Mouse (Mus musculus): ENCODE data around the gene Gxylt1. TPM values are rescaled to one million over a fixed set of nuclear protein-coding genes. Genes with fewer than 3 reads are reported as not detected.
A peak's percentile ranks its signal among the peaks of the same experiment; 100 is the strongest.
"Not testable (repeated sequence)": the region's sequence is repeated elsewhere in the genome, so short reads cannot be mapped to it uniquely, and the experiment has no call there.

Gxylt1 gene
- polyA plus RNA-seq, 1 experiment from 2014 or later: 4.4 TPM

GRCm38 (mm10) chr15:93262274-93262673 is 12.7 kb downstream of the Gxylt1 start:
- no peaks in the 10 kb centered on the region for H3K27me3 ChIP-seq (replicated peaks)
- no peak overlapping the region for H3K27ac ChIP-seq (replicated peaks)
- no peak overlapping the region for H3K9ac ChIP-seq (replicated peaks)
- H3K9me3 ChIP-seq (replicated peaks): no peaks in the 10 kb centered on the region
- H3K4me1 ChIP-seq: no peaks in the 10 kb centered on the region
- H3K4me3 ChIP-seq (replicated peaks): no peak overlapping the region
- H3K4me2 ChIP-seq: no peak overlapping the region
- no peak for ATAC-seq (ENCODE audit: low FRiP score)
- H3K36me3 ChIP-seq: peaks cover 13% of the 10 kb centered on the region; the same call in 1 of the 2 replicates
- 85% methylated on average over 5 of the region's 5 CpGs for WGBS

DNA sequence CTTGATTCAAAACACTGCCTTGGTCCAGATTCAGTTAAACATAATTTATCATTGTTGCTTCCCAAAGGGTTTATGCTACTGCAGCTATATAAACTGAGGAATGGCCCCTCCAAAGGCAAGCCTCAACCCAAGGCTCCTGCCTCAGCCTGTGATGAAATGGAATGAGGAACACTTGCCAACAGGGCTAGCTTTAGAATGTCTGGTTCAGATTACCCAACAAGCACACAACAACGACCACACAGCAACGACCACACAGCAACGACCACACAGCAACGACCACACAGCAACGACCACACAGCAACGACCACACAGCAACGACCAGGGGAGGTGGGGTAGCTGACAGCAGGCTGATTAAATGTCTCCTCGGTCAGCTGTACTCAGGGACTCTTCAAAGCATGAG is 15.0 kb downstream of the Gxylt1 start:
- no peak overlapping the region for H3K4me2 ChIP-seq
- H3K27me3 ChIP-seq (replicated peaks): no peaks in the 10 kb centered on the region
- H3K36me3 ChIP-seq: peaks cover 16% of the 10 kb centered on the region
- WGBS: 65% methylated on average over 8 of the region's 8 CpGs
- H3K4me1 ChIP-seq: no peaks in the 10 kb centered on the region
- no peak overlapping the region for H3K9ac ChIP-seq (replicated peaks)
- H3K9me3 ChIP-seq (replicated peaks): no peaks in the 10 kb centered on the region
- ATAC-seq (ENCODE audit: low FRiP score): no peak
- no peak overlapping the region for H3K4me3 ChIP-seq (replicated peaks)
- no peak overlapping the region for H3K27ac ChIP-seq (replicated peaks)

DNA sequence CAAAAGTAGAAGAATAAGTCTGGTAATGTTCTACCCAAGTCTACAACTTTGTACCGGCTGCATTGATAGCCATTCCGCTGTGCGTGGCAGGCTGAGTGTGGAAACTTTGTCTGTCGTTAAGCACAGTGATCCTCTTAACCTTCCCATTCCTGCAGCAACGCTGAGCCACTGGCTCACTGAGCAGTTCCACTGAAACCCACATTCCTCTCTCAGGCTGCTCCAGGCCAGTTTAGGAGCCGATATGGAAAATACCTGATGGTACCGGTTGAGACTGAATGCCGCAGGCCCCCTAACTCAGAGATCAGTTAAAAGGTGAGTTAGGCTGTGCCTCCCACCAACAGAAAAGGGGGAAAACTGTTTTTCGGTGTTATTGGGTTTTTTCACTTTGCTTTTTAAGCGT is 19.7 kb downstream of the Gxylt1 start:
- H3K4me1 ChIP-seq: no peaks in the 10 kb centered on the region
- H3K27ac ChIP-seq (replicated peaks): no peak overlapping the region
- no peaks in the 10 kb centered on the region for H3K9me3 ChIP-seq (replicated peaks)
- no peak for ATAC-seq (ENCODE audit: low FRiP score)
- H3K9ac ChIP-seq (replicated peaks): no peak overlapping the region
- 89% methylated on average over 10 of the region's 10 CpGs for WGBS
- peaks cover 23% of the 10 kb centered on the region for H3K36me3 ChIP-seq
- no peaks in the 10 kb centered on the region for H3K27me3 ChIP-seq (replicated peaks)
- H3K4me3 ChIP-seq (replicated peaks): no peak overlapping the region
- no peak overlapping the region for H3K4me2 ChIP-seq

DNA sequence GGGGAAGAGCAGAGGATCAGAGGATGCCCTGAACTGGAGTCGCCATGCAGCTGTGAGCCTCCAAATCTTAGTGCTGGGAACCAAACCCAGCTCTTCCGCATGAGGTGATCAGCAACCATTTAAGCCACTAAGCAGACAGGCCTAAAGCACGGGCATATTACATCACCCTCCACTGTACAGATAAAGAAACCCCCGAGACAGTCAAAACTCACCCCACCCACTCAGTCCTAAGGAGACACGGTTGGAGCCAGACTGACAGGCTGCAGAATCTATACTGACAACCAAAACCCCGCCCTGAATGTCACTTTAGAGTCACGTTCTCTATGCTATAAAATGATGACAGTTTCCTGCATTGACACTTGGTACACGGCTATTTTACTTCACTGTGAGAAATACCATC is 21.8 kb downstream of the Gxylt1 start:
- Histone ChIP-seq H3K4me2 (no peak overlapping the region), H3K36me3 (peaks cover 17% of the 10 kb centered on the region), H3K4me1 (no peaks in the 10 kb centered on the region), H3K9me3 (replicated peaks) (no peaks in the 10 kb centered on the region), H3K27ac (replicated peaks) (no peak overlapping the region), H3K27me3 (replicated peaks) (no peaks in the 10 kb centered on the region), H3K9ac (replicated peaks) (no peak overlapping the region), H3K4me3 (replicated peaks) (no peak overlapping the region)
- ATAC-seq (ENCODE audit: low FRiP score): no peak
- 87% methylated on average over 8 of the region's 8 CpGs for WGBS

DNA sequence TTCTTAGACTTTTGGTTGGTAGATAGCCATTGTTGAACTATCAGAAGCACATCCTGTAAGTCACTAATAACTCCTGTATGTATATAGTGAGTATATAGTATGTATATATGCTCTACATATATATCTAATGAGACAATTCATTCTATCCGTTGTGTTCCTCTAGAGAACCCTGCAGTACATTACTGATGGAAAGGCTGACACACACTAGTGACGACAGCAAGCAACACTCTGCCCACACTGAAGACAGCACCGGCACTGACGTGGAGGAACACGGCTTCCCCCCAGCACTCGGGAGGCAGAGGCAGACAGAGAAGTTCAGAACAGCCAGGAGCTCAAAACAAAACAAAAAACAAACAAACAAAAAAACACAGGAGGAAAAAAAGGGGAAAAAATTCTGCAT is 22.6 kb downstream of the Gxylt1 start:
- Histone ChIP-seq H3K9ac (replicated peaks) (no peak overlapping the region), H3K27me3 (replicated peaks) (no peaks in the 10 kb centered on the region), H3K4me2 (no peak overlapping the region), H3K9me3 (replicated peaks) (no peaks in the 10 kb centered on the region), H3K36me3 (peaks cover 11% of the 10 kb centered on the region), H3K27ac (replicated peaks) (no peak overlapping the region), H3K4me3 (replicated peaks) (no peak overlapping the region), H3K4me1 (no peaks in the 10 kb centered on the region)
- 89% methylated on average over 6 of the region's 6 CpGs for WGBS
- ATAC-seq (ENCODE audit: low FRiP score): no peak

DNA sequence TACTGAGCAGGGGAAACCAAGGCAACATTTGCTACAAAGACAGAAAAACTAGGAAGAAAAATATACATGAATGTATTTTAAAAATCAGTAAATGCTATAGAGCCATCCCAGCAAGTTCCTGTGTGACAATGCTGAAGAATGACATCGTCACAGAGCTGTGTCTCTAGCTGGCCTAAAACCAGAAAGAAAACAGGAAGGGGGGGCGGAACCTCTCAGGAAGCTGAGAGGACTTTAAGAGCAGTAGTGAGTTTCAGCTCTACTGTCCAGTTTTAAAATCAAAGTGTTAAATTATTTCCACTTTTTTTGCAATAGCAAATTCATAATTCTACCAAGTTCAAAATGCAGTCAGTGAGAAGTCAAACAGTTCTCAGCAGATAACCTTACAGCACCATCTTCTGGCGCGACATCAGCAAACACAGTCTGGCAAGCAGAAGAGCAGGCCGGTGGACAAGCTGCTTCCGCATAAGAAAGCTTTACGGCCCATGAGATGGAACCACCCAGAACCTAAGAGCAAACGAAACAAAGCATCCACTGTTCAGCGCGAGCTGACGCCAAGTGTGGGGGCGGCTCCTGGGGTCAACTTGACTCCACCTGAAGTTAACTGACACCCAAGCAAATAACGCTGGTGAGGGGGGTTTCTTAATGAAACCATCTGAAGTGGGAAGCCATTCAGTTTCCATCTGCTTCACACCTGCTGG is 23.3 kb downstream of the Gxylt1 start:
- Histone ChIP-seq H3K27ac (replicated peaks) (no peak overlapping the region), H3K4me3 (replicated peaks) (no peak overlapping the region), H3K9ac (replicated peaks) (no peak overlapping the region), H3K27me3 (replicated peaks) (no peaks in the 10 kb centered on the region), H3K36me3 (peaks cover 10% of the 10 kb centered on the region; the same call in 1 of the 2 replicates), H3K4me1 (no peaks in the 10 kb centered on the region), H3K4me2 (no peak overlapping the region), H3K9me3 (replicated peaks) (no peaks in the 10 kb centered on the region)
- ATAC-seq (ENCODE audit: low FRiP score): no peak
- WGBS: 52% methylated on average over 13 of the region's 13 CpGs

- no peak overlapping the region for H3K9ac ChIP-seq (replicated peaks)
- WGBS: 76% methylated on average over 10 of the region's 10 CpGs
- H3K27me3 ChIP-seq (replicated peaks): no peaks in the 10 kb centered on the region
- no peak overlapping the region for H3K4me2 ChIP-seq
- H3K4me3 ChIP-seq (replicated peaks): no peak overlapping the region
- ATAC-seq (ENCODE audit: low FRiP score): no peak
- H3K9me3 ChIP-seq (replicated peaks): no peaks in the 10 kb centered on the region
- H3K27ac ChIP-seq (replicated peaks): no peak overlapping the region
- no peaks in the 10 kb centered on the region for H3K4me1 ChIP-seq
- peaks cover 27% of the 10 kb centered on the region for H3K36me3 ChIP-seq
Observed at GRCm38 (mm10) chr15:93243202-93243601, 31.8 kb downstream of the Gxylt1 start.

DNA sequence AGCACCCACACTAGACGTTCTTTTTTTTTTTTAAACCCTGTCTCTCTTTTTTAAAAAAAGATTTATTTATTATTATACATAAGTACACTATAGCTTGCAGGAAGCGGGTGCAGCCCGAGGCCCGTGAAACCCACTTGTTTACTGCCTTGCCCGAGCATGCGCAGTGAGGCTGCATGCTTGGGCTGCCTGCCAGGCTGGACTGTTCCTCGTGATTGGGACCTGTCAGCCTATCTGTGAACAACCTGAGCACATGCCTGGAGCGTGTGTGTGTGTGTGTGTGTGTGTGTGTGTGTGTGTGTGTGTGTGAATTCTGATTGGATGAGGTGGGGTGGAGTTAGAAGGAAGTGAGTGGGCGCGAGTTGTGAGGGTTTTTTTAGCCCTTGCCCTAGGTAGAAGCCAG is 38.5 kb downstream of the Gxylt1 start:
- peaks cover 16% of the 10 kb centered on the region for H3K36me3 ChIP-seq
- not testable (repeated sequence) for H3K27me3 ChIP-seq (replicated peaks); H3K9ac ChIP-seq (replicated peaks); H3K9me3 ChIP-seq (replicated peaks); H3K4me2 ChIP-seq; H3K27ac ChIP-seq (replicated peaks); H3K4me1 ChIP-seq; ATAC-seq (ENCODE audit: low FRiP score); H3K4me3 ChIP-seq (replicated peaks)
- 93% methylated on average over 10 of the region's 10 CpGs for WGBS

DNA sequence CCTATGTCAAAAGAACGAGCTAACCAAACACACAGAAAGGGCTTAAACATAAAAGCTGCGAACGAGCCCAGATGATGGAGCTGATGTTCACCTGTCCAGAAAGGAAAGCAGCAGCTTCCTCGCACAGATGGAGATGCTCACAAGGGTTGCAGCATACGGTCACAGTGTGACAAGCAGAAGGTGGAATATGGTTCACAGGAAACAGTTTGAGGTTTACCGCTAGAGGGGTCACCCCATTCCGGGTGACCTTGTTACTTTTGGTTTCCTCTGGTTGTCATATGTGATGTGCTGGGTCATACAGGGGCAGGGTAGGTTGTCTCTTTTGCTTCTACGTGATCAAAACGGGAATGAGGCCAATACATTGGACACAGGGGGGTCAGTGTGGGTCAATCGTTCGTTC is 46.0 kb downstream of the Gxylt1 start:
- ATAC-seq (ENCODE audit: low FRiP score): no peak
- WGBS: 80% methylated on average over 11 of the region's 11 CpGs
- Histone ChIP-seq H3K4me3 (replicated peaks) (no peak overlapping the region), H3K9me3 (replicated peaks) (peaks cover 2% of the 10 kb centered on the region), H3K36me3 (no peaks in the 10 kb centered on the region), H3K4me2 (no peak overlapping the region), H3K27ac (replicated peaks) (no peak overlapping the region), H3K9ac (replicated peaks) (no peak overlapping the region), H3K27me3 (replicated peaks) (no peaks in the 10 kb centered on the region), H3K4me1 (peaks cover 15% of the 10 kb centered on the region)

DNA sequence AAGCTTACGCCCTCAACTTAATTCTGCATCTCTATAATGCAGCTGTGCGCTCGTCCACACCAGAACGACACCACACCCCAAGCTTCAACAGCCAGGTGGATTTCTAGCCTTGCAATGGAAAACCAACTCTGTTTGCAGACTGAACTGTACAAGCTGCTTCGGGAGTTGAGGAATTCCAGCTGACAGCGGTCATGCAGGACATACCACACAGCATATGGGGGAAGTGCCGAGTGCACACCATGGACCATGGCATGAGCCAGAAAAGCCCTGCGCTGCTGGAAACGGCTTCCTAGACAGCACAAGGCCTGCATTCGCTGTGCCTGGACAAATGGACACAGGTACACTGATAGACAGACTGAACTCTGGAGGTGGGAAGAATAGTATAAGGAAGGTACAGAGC is 46.6 kb downstream of the Gxylt1 start:
- H3K36me3 ChIP-seq: no peaks in the 10 kb centered on the region
- no peak overlapping the region for H3K4me3 ChIP-seq (replicated peaks)
- no peak for ATAC-seq (ENCODE audit: low FRiP score)
- peaks cover under 1% of the 10 kb centered on the region; the same call in 1 of the 2 replicates for H3K9me3 ChIP-seq (replicated peaks)
- H3K9ac ChIP-seq (replicated peaks): no peak overlapping the region
- 90% methylated on average over 10 of the region's 10 CpGs for WGBS
- no peak overlapping the region for H3K27ac ChIP-seq (replicated peaks)
- peaks cover 15% of the 10 kb centered on the region for H3K4me1 ChIP-seq
- H3K4me2 ChIP-seq: no peak overlapping the region
- H3K27me3 ChIP-seq (replicated peaks): no peaks in the 10 kb centered on the region

GRCm38 (mm10) chr15:93227764-93228079 is 47.3 kb downstream of the Gxylt1 start:
- Histone ChIP-seq H3K4me2 (no peak overlapping the region), H3K27ac (replicated peaks) (no peak overlapping the region), H3K4me1 (peaks cover 15% of the 10 kb centered on the region), H3K27me3 (replicated peaks) (no peaks in the 10 kb centered on the region), H3K36me3 (no peaks in the 10 kb centered on the region), H3K9me3 (replicated peaks) (no peaks in the 10 kb centered on the region; the same call in 1 of the 2 replicates), H3K9ac (replicated peaks) (no peak overlapping the region), H3K4me3 (replicated peaks) (no peak overlapping the region)
- ATAC-seq (ENCODE audit: low FRiP score): peak; percentile 41; the same call in 1 of the 2 replicates
- 32% methylated on average over 6 of the region's 6 CpGs for WGBS

- Histone ChIP-seq H3K27me3 (replicated peaks) (no peaks in the 10 kb centered on the region), H3K9ac (replicated peaks) (no peak overlapping the region), H3K27ac (replicated peaks) (no peak overlapping the region), H3K4me2 (no peak overlapping the region), H3K9me3 (replicated peaks) (no peaks in the 10 kb centered on the region), H3K4me3 (replicated peaks) (no peak overlapping the region), H3K36me3 (no peaks in the 10 kb centered on the region), H3K4me1 (peaks cover 15% of the 10 kb centered on the region)
- 67% methylated on average over 10 of the region's 10 CpGs for WGBS
- peak; percentile 5; the same call in 1 of the 2 replicates for ATAC-seq (ENCODE audit: low FRiP score)
Observed at GRCm38 (mm10) chr15:93226930-93227763, 47.8 kb downstream of the Gxylt1 start.

Measured in neural tube, embryonic 15.5 days (tissue).